Mouse (Mus musculus) Muller cell, postnatal 12 days (primary cell): ENCODE measurements around the gene Nme3.
A peak's percentile ranks its signal among the peaks of the same experiment; 100 is the strongest.
"Not testable (repeated sequence)": the region's sequence is repeated elsewhere in the genome, so short reads cannot be mapped to it uniquely, and the experiment has no call there.

Source experiments
- DNase-seq: peaks from one replicate; pipeline ENCODE4 v3.0.0-alpha.2; 2015; ENCODE audit errors: inconsistent ontology term

Gene Nme3

GRCm38 (mm10) chr17:24899153-24899552, 2.9 kb downstream of the Nme3 start:
- peak; percentile 61 for DNase-seq

GRCm38 (mm10) chr17:24900014-24900413, 3.7 kb downstream of the Nme3 start:
- no peak for DNase-seq

GRCm38 (mm10) chr17:24902124-24902523, 5.8 kb downstream of the Nme3 start:
- no peak for DNase-seq

GRCm38 (mm10) chr17:24902671-24903474, 6.6 kb downstream of the Nme3 start:
- DNase-seq = no peak

- no peak for DNase-seq
Observed at GRCm38 (mm10) chr17:24903767-24904166, 7.5 kb downstream of the Nme3 start.

GRCm38 (mm10) chr17:24907591-24907990, 11.3 kb downstream of the Nme3 start:
- DNase-seq = no peak

- no peak for DNase-seq
Observed at GRCm38 (mm10) chr17:24913984-24914383, 17.7 kb downstream of the Nme3 start.

- DNase-seq = no peak
Observed at GRCm38 (mm10) chr17:24923246-24923645, 26.9 kb downstream of the Nme3 start.

GRCm38 (mm10) chr17:24929506-24929905, 33.2 kb downstream of the Nme3 start:
- DNase-seq = peak; percentile 41

- DNase-seq = no peak
Observed at GRCm38 (mm10) chr17:24932431-24932830, 36.1 kb downstream of the Nme3 start.

- DNase-seq = no peak
Observed at GRCm38 (mm10) chr17:24933163-24933562, 36.9 kb downstream of the Nme3 start.

- no peak for DNase-seq
Observed at GRCm38 (mm10) chr17:24934926-24935325, 38.6 kb downstream of the Nme3 start.

- DNase-seq = no peak
Observed at GRCm38 (mm10) chr17:24935666-24936065, 39.4 kb downstream of the Nme3 start.

GRCm38 (mm10) chr17:24936259-24937237, 40.2 kb downstream of the Nme3 start, which contains the start of gene Mapk8ip3:
TSS of gene Mapk8ip3 (minus strand) at chr17:24936977.
- DNase-seq = peak; percentile 96

- no peak for DNase-seq
Observed at GRCm38 (mm10) chr17:24937266-24937665, 41.0 kb downstream of the Nme3 start.

GRCm38 (mm10) chr17:24942453-24942852, 46.2 kb downstream of the Nme3 start:
- not testable (repeated sequence) for DNase-seq

- DNase-seq = no peak
Observed at GRCm38 (mm10) chr17:24943036-24943435, 46.7 kb downstream of the Nme3 start.

GRCm38 (mm10) chr17:24943589-24943988, 47.3 kb downstream of the Nme3 start:
- not testable (repeated sequence) for DNase-seq
